Mouse (Mus musculus) gastrocnemius, adult 18-20 months (tissue): ENCODE data around the gene Tagap. TPM values are rescaled to one million over a fixed set of nuclear protein-coding genes. Genes with fewer than 3 reads are reported as not detected.

Experiments
- DNase-seq: peaks from one replicate; pipeline ENCODE4 v3.0.0; 2021; ENCODE audit warnings: low spot score
- long read RNA-seq, 2 experiments: library from polyadenylated mRNA; stranded (forward); transcript quantifications; one replicate each; pipeline ENCODE4 v2.0.0; 2021
- total RNA-seq, 2 experiments: library from RNA; stranded (reverse); gene quantifications; 2 replicates each; pipeline ENCODE4 v1.2.3; 2021

The Tagap gene
- 1 to 10 TPM; 2.2 to 2.4 TPM for total RNA-seq
- long read RNA-seq, experiment 1, partial matches to known transcripts: 0 of 5 reads
- long read RNA-seq, experiment 1, other reads (novel, unspliced or antisense): 4 of 5 reads
- long read RNA-seq, experiment 2, partial matches to known transcripts: 0 of 6 reads
- long read RNA-seq, experiment 2, other reads (novel, unspliced or antisense): 6 of 6 reads

DNA sequence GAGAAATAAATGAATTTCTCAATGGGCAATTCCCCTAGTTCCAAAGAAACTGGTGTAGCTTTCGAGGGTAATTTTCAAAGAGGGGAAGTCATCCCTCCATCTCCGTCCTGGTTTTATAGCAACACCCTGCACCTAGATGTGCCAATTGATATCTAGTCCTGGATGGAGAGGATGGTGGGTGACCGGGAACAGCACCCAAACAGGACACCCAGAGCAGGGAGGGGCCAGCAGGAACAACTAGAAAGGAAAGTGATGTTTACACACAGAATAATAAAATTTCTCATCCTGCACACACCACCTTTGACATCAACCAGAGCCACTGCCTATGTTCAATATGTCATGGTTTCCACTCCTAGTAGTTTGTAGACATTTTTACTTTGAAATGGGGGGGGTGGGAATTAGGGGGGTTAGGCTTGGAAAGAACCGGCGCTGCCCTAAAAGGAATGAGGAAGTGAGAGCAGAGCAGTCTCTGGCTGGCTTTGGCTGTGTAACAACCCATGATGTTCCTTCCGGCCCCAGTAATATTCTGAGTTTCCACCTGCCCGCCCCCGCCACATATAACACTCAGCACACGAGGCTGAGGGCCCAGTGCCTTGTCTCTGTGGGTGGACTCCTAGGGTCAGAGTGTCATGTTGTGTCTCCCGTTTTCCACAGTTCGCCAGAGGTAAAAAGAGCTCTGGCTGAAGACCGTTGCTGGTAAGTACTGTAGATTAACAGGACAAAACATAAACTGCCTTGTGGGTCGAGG lies at the start of gene Tagap:
Gene Tagap (plus strand): TSS at position 588 of the 748 bp plus-strand sequence.
- DNase-seq: no peak

DNA sequence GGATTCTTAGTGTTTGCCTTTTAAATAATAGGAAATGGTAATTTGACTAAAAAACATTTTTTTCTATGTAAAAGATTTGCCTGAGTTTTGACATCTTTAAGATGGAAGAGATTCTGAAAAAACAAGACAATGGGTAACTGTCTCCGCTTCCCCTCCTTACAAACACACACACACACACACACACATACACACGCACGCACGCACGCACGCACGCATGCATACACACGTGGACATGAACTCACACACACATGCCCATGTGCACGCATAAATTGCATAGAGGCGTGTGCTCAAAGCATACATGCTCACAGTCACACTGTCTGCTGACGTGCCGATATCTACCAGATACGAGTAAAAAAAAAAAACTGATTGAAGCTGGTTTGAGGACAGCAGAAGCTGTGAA lies 49.3 kb upstream of the Tagap start:
- no peak for DNase-seq

DNA sequence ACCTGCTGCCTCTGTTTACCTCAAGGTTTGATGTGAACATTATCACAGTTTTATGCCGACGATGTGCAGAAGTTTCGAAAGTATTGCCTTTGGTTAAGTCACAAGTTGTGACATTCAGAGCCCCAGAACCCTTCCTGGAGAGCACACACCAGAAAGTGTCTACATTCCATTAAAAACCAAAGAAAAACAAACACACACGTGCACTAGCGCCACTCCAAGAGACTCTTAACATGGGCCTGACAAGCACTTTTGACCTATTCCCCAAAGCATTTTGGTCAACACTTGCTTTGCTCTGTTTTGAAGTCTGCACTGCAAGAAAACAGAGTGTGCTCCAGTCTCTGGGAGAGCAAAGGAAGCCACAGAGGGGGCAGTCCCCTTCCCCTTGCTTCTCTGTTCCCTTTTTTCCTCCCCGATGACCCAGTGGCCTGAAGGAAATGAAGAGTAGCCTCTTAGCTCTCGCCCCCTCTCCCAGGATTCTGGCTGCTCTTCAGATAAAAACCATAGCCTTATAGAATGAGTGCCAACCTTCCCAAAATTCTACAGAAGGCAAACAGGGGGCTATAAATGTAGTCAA lies 48.5 kb upstream of the Tagap start:
- DNase-seq: no peak

DNA sequence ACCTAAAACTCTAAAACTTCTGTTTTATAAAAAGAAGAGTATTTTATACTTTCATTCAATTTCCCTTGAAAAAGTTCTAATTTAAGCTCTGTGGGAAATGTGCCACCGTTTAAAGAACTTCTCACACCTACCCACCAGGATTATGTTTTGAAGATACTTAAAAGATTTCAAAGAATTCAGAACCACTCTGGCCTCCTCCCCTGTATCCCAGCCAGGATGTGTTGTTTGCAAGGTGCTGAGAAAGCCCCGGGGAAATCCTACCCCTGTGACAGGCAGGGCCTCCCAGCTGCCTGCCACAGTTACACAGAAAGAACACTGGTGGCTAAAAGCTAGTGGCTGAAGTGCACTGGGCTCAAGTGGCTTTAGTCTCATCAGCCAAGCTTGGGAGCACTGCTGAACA lies 47.9 kb upstream of the Tagap start:
- no peak for DNase-seq

DNA sequence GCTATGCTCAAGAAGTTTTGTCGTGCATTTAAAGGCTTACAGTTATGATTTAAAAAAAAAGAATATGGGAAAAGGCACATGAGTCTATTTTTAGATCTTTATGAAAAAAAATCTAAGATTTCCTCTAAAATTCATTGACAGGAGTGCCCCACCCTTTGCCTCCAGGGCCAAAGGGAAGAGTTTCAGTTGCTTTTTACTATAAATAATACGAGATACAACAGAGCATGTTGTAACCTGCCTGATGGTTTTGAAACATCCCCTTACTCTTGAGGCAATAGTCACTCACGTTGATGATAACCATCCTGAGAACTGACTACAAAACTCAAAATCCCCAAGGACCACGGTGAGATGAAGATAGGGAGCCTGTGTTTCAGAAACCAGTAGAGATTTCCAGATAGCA lies 46.3 kb upstream of the Tagap start:
- DNase-seq: no peak

DNA sequence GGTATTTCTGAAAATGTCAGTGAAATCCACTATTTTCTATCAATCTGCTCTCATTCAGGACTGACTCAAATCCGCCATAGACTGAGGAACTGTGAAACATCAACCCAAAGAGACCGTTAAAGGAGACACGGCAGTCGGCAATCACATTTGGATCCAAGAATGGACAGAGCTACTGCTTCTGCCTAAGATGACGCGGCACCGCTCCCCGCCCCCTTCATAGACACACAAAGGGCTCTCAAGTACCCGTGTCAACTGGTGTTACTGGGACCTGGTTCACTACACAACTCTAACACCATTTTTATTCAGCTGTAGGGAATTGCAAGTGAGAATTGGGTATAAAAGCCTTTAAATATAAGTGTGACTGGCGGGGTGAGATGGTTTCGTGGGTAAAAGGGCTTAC lies 42.7 kb upstream of the Tagap start:
- DNase-seq: no peak

DNA sequence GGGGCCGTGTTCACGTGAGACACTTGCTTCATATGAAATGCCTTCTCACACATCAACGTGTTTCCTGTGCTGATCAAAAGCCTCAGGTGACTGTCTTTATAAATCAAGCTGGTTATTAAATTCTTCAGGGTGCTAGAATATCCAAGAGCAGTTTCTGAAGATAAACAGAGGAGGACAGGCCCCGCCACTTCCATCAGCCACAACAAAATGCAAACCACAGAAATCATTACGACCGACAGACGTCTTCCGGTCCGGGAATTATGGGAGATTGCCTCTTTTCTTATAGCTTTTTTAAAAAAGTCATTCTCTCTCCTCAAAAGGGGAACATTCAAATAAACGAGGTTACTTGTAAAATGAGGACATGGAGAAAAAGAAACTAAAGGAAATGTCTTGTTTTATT lies 41.2 kb upstream of the Tagap start:
- DNase-seq: no peak

DNA sequence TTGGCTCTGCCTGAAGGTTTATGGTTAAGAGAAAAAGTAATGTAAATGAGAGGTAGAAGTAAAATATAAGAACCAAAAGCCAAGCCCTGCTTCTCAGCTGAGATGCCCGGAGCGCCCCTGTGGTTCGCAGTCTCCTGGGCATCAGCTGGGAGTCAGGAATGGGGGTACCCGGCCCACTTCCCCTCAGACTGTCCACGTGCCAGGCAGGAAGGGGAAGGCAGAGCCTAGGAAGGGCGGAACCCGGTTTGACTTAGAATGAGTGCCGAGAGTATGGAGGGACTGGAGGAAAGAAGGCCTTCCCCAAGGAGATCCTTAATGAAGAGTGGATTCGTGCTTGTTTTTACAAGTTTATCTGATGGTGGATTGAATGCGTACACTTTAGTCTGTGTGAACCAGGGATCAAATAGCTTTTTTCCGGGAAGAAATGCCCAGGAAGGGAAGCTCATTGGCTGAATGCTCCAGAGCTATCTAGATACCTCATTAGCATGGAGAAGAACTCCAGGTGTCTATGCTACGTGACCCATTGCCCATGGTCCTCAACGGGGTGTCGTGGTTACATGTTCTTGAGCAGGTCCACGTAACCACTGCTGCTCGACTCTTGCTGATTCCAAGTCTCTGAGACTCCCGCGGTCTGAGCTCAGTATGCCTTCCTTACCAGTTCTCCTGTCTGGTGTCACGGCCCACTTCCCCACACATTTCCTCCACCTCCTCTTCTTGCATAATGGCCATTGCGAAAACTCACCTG lies 38.6 kb upstream of the Tagap start:
- DNase-seq: no peak

DNA sequence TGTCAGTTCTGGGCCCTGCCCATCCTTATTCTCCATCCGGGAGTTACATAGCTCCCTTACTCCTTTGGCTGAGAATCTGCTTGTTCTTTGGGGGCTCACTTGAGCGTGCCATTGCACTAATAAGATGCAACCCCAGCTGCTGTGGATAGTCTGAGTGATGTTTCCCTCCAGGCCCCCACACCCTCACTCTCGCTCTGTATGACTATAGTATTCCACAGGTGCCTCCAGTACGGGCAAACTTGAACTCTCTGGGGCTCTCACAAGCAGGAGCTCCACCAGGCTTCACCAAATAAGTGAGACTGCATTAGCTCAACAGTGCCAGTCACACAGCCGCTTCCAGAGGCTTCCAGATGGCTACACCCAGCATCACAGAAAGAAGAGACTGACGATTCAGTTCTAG lies 37.5 kb upstream of the Tagap start:
- no peak for DNase-seq

DNA sequence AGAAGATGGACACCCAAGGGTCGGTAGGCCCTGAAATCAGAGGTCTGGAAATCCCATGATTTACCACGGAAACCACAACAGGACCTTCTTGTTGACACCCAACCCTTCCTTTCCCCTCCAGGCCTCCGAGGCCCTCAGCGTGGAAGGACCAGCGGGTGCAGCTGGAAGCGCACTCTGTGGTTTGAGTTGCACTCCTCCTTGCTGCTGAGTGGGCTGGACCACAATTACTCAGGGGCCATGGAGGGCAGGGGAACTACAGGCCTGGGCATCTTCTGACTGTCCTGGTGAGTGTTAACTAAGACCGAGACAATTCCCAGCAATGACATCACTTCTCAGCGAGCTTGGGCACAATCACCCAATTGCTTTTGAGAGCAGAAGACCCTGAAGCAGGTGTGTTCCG lies 36.8 kb upstream of the Tagap start:
- no peak for DNase-seq

DNA sequence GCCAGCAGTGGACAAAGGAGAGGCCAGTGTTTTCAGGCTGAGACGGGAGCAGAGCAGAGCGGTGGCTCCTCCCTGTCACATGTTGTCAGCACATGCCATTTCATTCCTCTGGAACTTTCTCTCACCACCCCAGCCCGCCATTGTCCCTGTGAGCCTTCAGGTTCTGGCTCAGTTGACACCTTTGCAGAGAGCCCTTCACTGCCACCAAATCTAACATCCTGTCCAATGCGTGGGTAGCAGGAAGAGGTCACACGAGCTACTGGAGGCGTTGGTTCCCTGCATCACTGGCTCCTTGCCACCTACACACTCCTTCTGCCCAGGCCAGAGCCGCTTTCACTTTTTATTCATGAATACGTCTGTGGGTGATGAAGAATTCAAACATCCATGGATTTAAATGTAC lies 33.1 kb upstream of the Tagap start:
- DNase-seq: no peak

DNA sequence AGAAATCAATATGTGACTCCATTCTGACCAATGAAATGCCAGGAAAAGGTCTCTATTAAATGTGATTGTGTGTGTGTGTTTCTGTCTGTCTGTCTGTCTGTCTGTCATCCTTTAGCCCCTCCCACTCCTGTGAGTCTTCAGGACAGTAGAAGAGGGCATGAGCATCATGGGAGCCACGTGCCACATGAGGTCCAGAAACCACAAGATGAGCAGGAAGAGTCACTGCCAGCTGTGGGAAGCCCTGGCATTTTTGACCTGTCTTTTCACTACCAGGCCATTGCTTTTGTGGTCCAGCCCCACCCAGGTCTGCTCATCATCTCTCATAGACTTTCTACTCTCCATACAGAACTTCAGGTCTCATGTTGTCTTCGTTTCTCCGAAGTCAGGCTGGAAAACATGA lies 31.7 kb upstream of the Tagap start:
- no peak for DNase-seq

DNA sequence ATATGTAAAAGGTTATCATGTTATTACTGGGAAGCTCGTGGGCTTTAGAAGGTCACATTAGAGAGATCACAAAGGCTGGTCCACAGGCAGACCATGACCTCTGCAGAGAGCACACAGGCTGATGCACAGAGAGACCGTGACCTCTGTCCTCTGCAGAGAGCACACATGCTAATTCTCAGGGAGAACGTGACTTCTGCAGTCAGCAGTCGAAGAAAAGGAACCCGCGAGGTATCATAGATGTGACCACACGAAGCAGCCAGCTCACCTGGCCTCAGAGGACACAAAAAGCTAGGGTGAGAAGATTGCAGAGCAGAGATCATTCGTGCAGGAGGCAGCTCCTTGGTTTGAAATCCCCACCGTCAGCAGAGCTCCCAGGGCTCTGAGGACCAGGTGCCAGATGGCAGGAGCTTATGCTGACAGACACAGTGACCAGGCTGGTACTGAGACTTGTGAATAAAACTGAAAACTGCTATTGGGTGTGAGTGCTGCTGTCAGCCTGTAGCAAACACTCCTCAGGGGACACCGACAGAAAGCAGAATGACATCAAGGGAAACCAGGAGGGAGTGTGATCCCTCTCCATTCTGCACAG lies 29.7 kb upstream of the Tagap start:
- DNase-seq: no peak

DNA sequence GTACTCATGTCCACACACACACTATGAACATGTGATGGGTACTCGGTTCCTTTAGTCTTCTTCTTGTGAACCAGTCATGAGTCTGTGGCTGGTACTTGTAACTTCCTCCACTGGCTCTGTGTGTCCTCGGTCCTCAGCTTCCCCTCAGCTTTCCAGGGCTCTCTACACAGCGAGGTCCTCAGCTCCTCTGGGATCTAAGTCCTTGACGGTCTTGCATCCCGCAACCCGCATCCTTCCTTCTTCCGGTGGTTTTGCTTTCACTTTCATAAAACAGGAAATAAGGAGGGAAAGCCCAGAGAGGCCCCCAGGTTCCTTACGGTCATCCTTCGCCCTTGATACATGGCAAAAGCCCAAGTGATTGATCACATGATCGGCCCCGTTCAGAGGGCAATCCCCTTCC lies 28.7 kb upstream of the Tagap start:
- DNase-seq: no peak

DNA sequence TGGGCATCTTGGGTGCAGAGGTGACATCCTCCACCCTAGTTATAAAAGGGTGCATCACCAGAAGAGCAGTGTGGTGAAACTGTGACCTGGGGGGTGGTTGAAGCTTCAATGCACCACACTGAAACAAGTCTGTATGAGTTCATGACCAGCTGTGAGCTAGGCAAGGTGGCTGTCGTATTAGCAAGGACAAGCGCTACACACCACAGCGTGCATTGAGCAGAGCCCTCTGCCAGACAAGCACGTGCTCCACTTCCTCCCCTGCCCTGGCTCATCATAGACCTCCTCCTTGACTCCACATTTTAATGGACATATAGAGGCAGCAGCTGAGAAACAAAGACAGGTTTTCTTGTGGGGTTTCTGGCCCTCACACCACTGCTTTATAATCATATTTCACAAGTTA lies 28.0 kb upstream of the Tagap start:
- DNase-seq: no peak

DNA sequence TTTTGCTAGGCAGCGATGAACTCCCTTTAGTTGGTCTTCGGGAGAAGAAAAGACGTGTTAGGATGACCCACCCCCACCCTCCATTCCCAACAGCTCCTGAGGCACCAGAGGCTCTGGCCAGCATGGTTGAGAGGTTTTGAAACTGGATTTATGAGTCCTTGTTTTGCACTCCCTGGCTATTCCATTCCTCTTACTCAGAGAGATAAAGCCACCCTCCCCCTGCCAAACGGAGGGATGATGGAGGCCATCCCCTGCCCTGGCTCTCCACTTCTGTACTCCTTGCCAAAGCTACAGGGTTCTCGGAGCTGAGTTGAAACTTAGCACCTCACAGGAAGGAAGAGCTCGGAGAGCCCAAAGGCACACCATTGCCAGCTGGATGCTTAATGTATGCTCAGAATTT lies 26.6 kb upstream of the Tagap start:
- no peak for DNase-seq

DNA sequence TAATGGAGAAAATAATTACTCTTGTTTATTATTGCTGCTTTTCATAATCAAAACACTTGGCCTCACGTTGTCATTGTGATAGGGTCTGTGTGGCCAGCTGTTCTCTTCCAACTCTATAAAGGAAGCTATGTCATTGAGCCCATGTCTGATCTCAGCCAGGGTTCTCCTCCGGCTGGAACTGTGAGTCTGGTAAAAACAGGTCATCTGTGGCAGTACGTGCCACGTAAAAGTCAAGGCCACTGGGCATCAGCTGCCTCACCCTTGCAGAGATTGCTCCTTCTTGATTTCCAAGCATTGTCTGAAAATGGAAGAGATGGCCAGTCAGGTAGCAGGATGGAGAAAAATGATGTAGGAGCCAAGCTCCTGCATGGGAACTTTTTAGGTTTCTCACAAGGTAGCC lies 25.8 kb upstream of the Tagap start:
- no peak for DNase-seq

DNA sequence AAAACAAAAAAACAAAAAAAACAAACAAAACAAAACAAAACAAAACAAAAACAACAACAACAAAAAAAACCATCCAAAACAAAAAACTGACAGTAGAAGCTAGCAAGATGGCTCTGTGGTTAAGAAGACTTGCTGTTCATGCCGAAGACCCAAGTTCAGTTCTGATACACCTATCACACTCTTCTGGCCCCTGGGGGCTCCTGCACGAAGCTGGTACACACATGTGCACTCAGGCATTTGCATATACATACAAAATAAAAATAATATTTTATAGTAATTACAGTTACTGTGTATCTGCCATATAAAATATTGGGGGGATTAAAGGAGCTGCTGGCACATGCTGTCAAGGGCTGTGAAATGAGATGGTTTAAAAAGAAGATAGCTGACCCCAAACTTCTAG lies 24.3 kb upstream of the Tagap start:
- no peak for DNase-seq

DNA sequence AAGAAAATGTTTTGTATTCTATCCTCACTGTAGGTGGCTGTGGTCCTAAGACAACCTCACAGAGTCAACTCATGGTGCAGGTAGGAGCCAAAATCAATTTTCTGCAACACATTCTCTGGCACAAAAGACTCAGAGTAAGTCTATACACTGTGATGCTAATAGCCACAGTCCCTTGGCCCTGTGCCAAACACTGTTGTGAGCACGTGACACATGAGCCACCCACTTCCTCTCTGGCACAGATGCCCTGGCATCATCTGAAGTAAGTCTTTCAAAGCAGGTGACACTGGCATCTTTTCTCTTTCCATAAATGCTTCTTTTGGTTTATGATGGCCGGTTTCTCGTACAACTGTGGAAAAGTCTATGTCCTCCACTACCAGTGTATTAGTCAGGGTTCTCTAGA lies 23.4 kb upstream of the Tagap start:
- no peak for DNase-seq

DNA sequence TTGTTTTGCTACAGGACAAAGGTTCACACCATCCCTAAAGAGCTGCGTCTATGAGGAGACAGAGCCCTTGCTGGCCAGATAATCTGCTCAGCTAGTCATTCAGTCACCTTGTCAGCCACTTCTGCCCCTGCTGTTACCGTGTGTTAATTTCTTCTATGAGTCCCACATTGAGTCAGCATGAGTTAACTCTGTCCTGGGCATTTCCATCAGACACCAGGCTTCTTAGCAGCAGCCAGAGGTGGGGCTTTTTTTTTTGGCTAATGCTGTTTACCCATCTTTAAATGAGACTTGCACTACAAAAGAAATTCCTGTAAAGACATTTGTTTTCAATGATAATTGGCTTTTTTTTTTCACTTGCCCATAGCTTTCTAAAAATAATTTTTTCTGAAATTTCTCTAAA lies 20.8 kb upstream of the Tagap start:
- DNase-seq: no peak

DNA sequence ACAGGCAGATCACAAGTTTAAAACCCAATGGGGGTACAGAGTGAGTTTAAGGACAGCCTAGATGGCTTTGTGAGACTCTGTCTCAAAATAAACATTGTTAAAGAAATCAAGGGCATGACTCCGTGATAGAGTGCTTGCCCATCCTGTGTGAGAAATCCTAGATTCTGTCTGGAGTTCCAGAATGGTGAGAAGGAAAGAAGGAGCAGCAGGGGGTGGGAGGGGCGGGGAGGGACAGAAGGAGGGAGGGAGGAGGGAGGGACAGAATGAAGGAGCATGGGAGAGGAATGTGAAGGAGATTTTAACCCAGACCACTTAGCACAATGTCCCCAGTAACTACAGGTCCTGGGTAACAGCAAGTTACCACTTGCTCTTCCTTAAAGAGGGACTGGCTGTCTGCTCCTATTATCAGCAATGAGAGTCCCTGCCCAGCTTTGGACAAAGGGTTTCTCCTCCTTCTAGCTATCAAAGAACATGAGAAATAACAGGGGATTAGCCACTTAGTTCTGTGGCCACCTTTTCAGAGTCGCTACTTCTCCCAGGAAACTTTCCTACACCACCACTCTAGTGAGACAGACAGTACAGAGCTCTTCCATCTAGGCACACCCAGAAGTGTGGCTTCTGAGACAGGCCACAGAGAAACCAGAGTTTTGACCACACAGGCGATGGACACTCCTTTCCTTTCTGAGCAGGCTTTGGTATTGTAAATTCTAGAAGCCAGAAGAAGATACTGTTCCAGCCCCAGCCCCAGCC lies 19.7 kb upstream of the Tagap start:
- no peak for DNase-seq
